10 mouse cellular contexts compared by ENCODE assay signal in genomic region chr16:91548996-91549395, GRCm38 (mm10). TPM values are rescaled to one million over a fixed set of nuclear protein-coding genes. Genes with fewer than 3 reads are reported as not detected.
DNase-seq lines count a peak whose midpoint lies in the region; ATAC-seq lines count a peak whose summit lies in the region.
"Had no signal": no experiment of that assay in that cellular context is flagged by ENCODE, and none has a peak within 500 bp of the region (broad histone marks: within the 10 kb centered on the region; RNA-seq: fewer than 3 reads in every experiment).

No protein-coding gene starts in this region.

- H3K9me3 ChIP-seq in heart, embryonic 12.5 days (replicated peaks): no peaks in the 10 kb centered on the region
- H3K9me3 ChIP-seq in liver, embryonic 13.5 days (replicated peaks): no peaks in the 10 kb centered on the region

- H3K4me2 ChIP-seq in heart, embryonic 12.5 days: peak overlapping the region; percentile 75
- H3K4me2 ChIP-seq in liver, embryonic 13.5 days: peak overlapping the region; percentile 100

- ATAC-seq in heart, embryonic 12.5 days (ENCODE audit: insufficient number of reproducible peaks, low FRiP score): no peak
- ATAC-seq in liver, embryonic 13.5 days (ENCODE audit: low read depth): no peak
- no peak for ATAC-seq in inflammation-experienced regulatory T-cells, adult 6 months

- H3K36me3 ChIP-seq in heart, embryonic 12.5 days: peaks cover 7% of the 10 kb centered on the region
- no peaks in the 10 kb centered on the region for H3K36me3 ChIP-seq in liver, embryonic 13.5 days

- peak overlapping the region; percentile 72 for H3K9ac ChIP-seq in heart, embryonic 12.5 days
- peak overlapping the region; percentile 49; the same call in 1 of the 2 replicates for H3K9ac ChIP-seq in liver, embryonic 13.5 days

- 52% methylated on average over 2 of the region's 2 CpGs for WGBS in heart, embryonic 12.5 days
- WGBS in liver, embryonic 13.5 days (ENCODE audit: insufficient replicate concordance): 61% methylated on average over 2 of the region's 2 CpGs

- no peak for DNase-seq in heart, postnatal 4 days
- DNase-seq in thymus, postnatal 0 days (ENCODE audit: low spot score): peak; percentile 32
- no peak for DNase-seq in thymus, postnatal 25 days
- DNase-seq in liver, embryonic 13.5 days: no peak
- no peak for DNase-seq in adrenal gland, postnatal 4 days (ENCODE audit: low spot score in 2 of 2)
- no peak for DNase-seq in cerebellum, adult 9-10 months
- DNase-seq: cerebellum, adult 11 months; layer of hippocampus, adult 9-11 months had no signal

- H3K27ac ChIP-seq in heart, embryonic 12.5 days (ENCODE audit: poor library complexity, severe bottlenecking): peak overlapping the region; percentile 89
- peak overlapping the region; percentile 37 for H3K27ac ChIP-seq in liver, embryonic 13.5 days

- no peaks in the 10 kb centered on the region for H3K27me3 ChIP-seq in heart, embryonic 12.5 days (replicated peaks)
- H3K27me3 ChIP-seq in liver, embryonic 13.5 days: no peaks in the 10 kb centered on the region

- peaks cover 72% of the 10 kb centered on the region for H3K4me1 ChIP-seq in heart, embryonic 12.5 days (replicated peaks)
- peaks cover 96% of the 10 kb centered on the region for H3K4me1 ChIP-seq in liver, embryonic 13.5 days (replicated peaks)

- H3K4me3 ChIP-seq in heart, embryonic 12.5 days: peak overlapping the region; percentile 46
- peak overlapping the region; percentile 89 for H3K4me3 ChIP-seq in liver, embryonic 13.5 days (replicated peaks)

RNA-seq across cellular contexts. Expression of gene Ifngr2, which starts 2.1 kb away (rescaled TPM):
- polyA plus RNA-seq in heart, embryonic 12.5 days (2016; fragmentation: Nextera tagmentation; extraction: Ambion mirVana): 99.4 and 110 TPM in 2 replicates
- 10 to 100 TPM; 87.1 to 89.9 TPM for total RNA-seq in heart, postnatal 4 days (2021)
- polyA plus RNA-seq in thymus, postnatal 0 days (2015; fragmentation: Nextera tagmentation; extraction: Ambion mirVana): 38.1 and 41.6 TPM in 2 replicates
- 15.4 and 18.1 TPM in 2 replicates for polyA plus RNA-seq in liver, embryonic 13.5 days (2015; fragmentation: Nextera tagmentation; extraction: Ambion mirVana)
- total RNA-seq in adrenal gland, postnatal 4 days (2021): 10 to 100 TPM; 38.5 to 40.9 TPM
- polyA plus RNA-seq in inflammation-experienced regulatory T-cells, adult 6 months (2017; shearing (Covaris generic)): 10 to 100 TPM in 2 of 3 experiments, 1 to 10 TPM in 1; 3.4 to 30.9 (median 14.7) TPM

RNA-seq across cellular contexts. Expression of gene Tmem50b, which starts 48.6 kb away (rescaled TPM):
- 57.4 and 60.8 TPM in 2 replicates for polyA plus RNA-seq in heart, embryonic 12.5 days (2016; fragmentation: Nextera tagmentation; extraction: Ambion mirVana)
- 10 to 100 TPM; 38.9 to 40.9 TPM for total RNA-seq in heart, postnatal 4 days (2021)
- 33.9 and 38.5 TPM in 2 replicates for polyA plus RNA-seq in thymus, postnatal 0 days (2015; fragmentation: Nextera tagmentation; extraction: Ambion mirVana)
- 5.6 and 6.3 TPM in 2 replicates for polyA plus RNA-seq in liver, embryonic 13.5 days (2015; fragmentation: Nextera tagmentation; extraction: Ambion mirVana)
- 10 to 100 TPM; 29.2 to 29.8 TPM for total RNA-seq in adrenal gland, postnatal 4 days (2021)
- 10 to 100 TPM; 28.2 to 36.1 (median 34.2) TPM for polyA plus RNA-seq in inflammation-experienced regulatory T-cells, adult 6 months (2017; shearing (Covaris generic))
